Mouse (Mus musculus): ENCODE data around the gene A730061H03Rik. TPM values are rescaled to one million over a fixed set of nuclear protein-coding genes. Genes with fewer than 3 reads are reported as not detected.

The A730061H03Rik gene
- polyA plus RNA-seq, 1 experiment from 2014 or later: not detected

DNA sequence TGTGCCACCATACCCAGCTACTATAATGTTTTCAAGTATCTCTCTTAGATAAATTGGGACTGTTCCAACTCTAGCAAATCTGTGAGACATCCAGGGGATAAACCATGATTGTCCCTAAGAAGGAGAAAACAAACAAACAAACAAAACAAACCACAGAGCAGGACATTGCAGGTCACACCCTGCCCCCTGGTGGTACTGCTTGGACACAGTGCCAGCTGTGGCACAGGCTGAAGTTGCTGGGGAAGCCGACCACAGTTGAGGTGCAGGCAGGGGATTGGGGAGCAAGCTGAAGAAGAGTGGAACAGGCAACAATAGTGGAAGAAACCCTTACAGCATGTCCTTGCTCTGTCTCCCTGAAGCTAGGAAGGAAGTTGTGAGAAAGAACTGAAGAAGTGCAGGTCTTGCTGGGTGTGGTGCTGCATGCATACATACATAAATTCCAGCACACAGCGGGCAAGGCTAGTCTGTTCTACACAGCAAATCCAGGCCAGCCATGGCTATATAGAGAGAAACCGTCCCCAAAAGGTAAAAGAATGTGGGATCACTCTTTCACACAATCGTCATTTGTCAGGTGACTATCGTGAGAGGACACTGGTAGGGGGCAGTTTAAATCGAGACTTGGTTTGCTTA is 24.0 kb downstream of the A730061H03Rik start:
- H3K27me3 ChIP-seq: no peaks in the 10 kb centered on the region; the same call in 1 of the 2 replicates
- H3K9ac ChIP-seq: no peak overlapping the region
- no peak overlapping the region for H3K4me2 ChIP-seq
- WGBS: 59% methylated on average over 6 of the region's 6 CpGs
- H3K4me3 ChIP-seq: no peak overlapping the region
- H3K36me3 ChIP-seq (ENCODE audit: poor library complexity, severe bottlenecking): no peaks in the 10 kb centered on the region
- ATAC-seq: no peak
- H3K4me1 ChIP-seq: peaks cover 17% of the 10 kb centered on the region
- no peaks in the 10 kb centered on the region for H3K9me3 ChIP-seq (replicated peaks)
- no peak overlapping the region for H3K27ac ChIP-seq

DNA sequence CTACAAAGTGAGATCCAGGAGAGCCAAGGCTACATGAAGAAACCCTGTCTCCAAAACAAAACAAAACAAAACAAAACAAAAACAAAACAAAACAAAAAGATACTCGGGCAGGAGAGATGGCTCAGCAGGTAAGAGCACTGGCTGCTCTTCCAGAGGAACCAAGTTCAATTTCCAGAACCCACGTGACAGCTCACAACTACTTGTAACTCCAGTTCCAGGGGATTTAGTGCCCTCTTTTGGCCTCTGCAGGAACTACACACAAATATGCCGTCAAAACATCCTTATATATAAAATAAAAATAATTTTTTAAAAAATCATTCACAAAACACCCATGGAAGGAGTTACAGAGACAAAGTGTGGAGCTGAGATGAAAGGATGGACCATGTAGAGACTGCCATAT is 32.3 kb downstream of the A730061H03Rik start:
- no peak overlapping the region for H3K27ac ChIP-seq
- no peaks in the 10 kb centered on the region for H3K36me3 ChIP-seq (ENCODE audit: poor library complexity, severe bottlenecking)
- ATAC-seq: no peak
- no peak overlapping the region for H3K4me3 ChIP-seq
- no peak overlapping the region for H3K9ac ChIP-seq
- no peaks in the 10 kb centered on the region for H3K9me3 ChIP-seq (replicated peaks)
- H3K4me1 ChIP-seq: no peaks in the 10 kb centered on the region
- 19% methylated on average over 3 of the region's 3 CpGs for WGBS
- no peak overlapping the region for H3K4me2 ChIP-seq
- peaks cover 19% of the 10 kb centered on the region; the same call in 1 of the 2 replicates for H3K27me3 ChIP-seq

DNA sequence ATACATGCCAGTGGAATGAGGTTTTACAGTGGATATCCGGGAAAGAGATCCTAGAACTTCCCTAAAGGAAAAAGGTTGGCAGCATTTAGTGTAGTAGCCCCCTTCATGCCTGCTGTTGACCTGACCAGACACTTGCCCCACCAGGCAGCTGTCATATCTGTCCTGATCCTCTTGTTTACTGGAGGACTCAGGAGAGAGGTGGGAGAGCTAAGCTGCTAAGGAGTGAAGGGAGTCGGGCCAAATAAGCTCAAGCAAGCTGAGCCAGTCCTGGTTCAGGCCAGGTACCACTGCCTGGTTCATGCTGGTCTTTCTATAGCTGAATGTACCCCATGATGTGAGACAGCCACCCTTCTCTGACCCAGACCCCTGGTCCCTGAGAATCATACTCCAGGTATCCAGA is 33.5 kb downstream of the A730061H03Rik start:
- H3K36me3 ChIP-seq (ENCODE audit: poor library complexity, severe bottlenecking): no peaks in the 10 kb centered on the region
- H3K27me3 ChIP-seq: peaks cover 26% of the 10 kb centered on the region
- H3K9me3 ChIP-seq (replicated peaks): no peaks in the 10 kb centered on the region
- no peak overlapping the region for H3K9ac ChIP-seq
- H3K27ac ChIP-seq: no peak overlapping the region
- no peak for ATAC-seq
- H3K4me2 ChIP-seq: no peak overlapping the region
- WGBS: 76% methylated on average over 2 of the region's 2 CpGs
- no peak overlapping the region for H3K4me3 ChIP-seq
- no peaks in the 10 kb centered on the region for H3K4me1 ChIP-seq

DNA sequence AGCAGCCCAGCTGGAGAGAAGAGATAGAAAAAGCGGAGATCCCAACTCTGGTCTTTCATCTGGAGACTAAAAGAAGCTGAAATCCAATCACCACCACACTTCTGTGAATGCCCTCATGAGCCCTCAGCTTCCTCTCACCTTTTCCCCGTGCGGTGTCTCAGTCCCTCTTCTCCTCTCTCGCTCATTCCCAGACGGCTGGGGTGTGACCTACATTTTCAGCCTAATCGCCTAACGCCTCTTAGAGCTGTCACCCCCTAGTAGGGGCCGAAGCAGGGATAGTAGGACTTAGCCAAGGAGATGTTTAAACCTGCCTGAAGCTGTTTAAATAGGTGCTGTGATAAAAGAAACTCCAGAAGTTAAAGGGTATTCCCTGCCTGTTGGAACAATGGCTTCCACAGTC is 35.4 kb downstream of the A730061H03Rik start, which contains the start of gene Nrl:
Gene Nrl, minus strand, starts transcription at position 197 of the 400 bp plus-strand sequence.
- Histone ChIP-seq H3K36me3 (ENCODE audit: poor library complexity, severe bottlenecking) (no peaks in the 10 kb centered on the region), H3K27ac (no peak within 1 kb of the TSS), H3K4me2 (no peak within 1 kb of the TSS), H3K9me3 (replicated peaks) (no peaks in the 10 kb centered on the region), H3K9ac (no peak within 1 kb of the TSS), H3K27me3 (peaks cover 21% of the 10 kb centered on the region), H3K4me3 (no peak within 1 kb of the TSS), H3K4me1 (peaks cover 10% of the 10 kb centered on the region; the same call in 1 of the 2 replicates)
- WGBS: 44% methylated on average over 8 of the region's 8 CpGs
- no peak for ATAC-seq

DNA sequence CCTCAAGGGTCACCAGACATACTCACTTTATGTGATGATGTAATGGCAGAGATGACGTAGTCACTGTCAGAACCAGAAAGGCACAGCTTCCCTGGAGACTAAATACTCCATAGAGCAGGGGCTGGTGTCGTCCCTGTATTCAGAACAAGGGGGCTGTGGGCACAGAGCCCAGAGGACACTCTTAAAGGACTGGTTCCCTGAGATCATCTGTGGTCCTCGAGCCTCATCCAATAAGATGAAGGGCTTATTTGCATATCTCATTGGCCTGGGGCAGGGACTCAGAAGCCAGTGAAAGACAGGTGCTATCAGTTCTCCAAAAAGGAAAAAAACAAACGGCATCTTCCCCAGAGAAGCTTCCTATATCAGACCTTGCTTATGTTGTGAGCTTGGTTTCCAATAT is 36.1 kb downstream of the A730061H03Rik start:
- Histone ChIP-seq H3K27me3 (peaks cover 17% of the 10 kb centered on the region), H3K36me3 (ENCODE audit: poor library complexity, severe bottlenecking) (no peaks in the 10 kb centered on the region), H3K9me3 (replicated peaks) (no peaks in the 10 kb centered on the region), H3K4me3 (no peak overlapping the region), H3K27ac (no peak overlapping the region), H3K9ac (no peak overlapping the region), H3K4me2 (no peak overlapping the region), H3K4me1 (peaks cover 10% of the 10 kb centered on the region; the same call in 1 of the 2 replicates)
- no peak for ATAC-seq
- WGBS: 64% methylated on average over 4 of the region's 4 CpGs

DNA sequence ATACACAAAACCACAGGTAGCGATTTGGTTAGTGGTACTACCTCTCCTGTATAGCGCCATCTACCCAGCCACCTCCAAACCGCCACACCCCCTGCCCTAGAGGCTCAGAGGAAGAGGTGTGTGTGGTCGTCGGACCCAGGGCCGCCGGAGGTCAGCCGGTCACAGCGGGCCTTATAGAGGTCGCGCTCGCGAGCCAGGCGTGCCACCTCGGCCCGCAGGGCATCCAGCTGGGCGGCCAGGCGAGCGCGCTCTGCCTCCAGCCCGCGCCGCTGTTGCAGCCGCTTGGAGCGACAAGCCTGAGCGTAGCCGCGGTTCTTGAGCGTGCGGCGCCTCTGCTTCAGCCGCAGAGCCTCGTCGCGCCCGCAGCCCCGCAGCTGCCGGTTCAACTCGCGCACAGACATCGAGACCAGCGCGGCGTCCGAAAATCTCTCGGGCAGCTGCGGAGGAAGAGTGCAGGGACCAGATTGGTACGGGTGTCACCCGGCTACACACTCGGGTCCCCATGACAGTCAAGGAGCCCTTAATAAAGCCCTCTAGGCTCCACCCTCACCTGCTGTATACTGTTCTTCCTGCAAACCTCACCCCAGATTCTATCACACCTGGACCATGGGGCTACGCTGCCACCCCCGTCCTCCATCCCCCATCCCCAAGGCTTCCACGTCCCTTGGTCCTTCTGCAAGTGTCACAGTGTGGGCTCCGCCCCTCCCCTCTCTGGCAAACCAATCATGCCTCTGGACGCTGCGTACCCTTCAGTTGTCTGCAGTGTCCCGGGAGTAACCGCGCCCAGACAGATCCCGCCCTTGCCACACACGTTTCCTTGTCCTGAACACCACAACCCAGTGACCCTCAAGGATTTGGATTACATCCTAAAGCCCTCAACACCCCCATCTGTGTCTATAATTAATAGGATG is 39.5 kb downstream of the A730061H03Rik start:
- no peaks in the 10 kb centered on the region for H3K9me3 ChIP-seq (replicated peaks)
- no peaks in the 10 kb centered on the region for H3K36me3 ChIP-seq (ENCODE audit: poor library complexity, severe bottlenecking)
- H3K27ac ChIP-seq: peak overlapping the region; percentile 57; the same call in 1 of the 2 replicates
- peak; percentile 80 for ATAC-seq
- under 1% methylated on average over 61 of the region's 61 CpGs for WGBS
- peaks cover 15% of the 10 kb centered on the region for H3K27me3 ChIP-seq
- H3K4me2 ChIP-seq: peak overlapping the region; percentile 91
- H3K9ac ChIP-seq: peak overlapping the region; percentile 66
- H3K4me3 ChIP-seq: peak overlapping the region; percentile 53
- peaks cover 10% of the 10 kb centered on the region; the same call in 1 of the 2 replicates for H3K4me1 ChIP-seq

DNA sequence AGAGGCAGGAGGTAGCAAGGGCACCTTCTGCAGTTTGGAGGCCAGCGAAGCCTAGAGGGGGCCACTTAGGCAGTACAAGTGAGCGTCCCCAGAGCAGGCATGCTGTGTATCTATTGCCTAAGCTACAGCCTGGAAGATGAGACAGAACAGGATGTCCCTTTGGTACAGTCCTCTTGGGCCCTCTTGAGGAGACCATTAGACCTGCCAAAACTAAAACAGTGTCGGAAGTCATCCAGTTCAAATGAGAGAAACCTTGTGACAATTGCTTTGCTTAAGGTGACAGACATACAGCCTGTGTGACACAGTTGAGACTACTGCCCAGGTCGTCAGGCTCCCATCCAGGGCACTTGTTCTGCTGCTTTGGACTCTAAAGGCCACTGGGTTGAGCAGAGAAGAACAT is 40.6 kb downstream of the A730061H03Rik start:
- Histone ChIP-seq H3K27ac (no peak overlapping the region), H3K36me3 (ENCODE audit: poor library complexity, severe bottlenecking) (no peaks in the 10 kb centered on the region), H3K9me3 (replicated peaks) (no peaks in the 10 kb centered on the region), H3K4me1 (peaks cover 10% of the 10 kb centered on the region; the same call in 1 of the 2 replicates), H3K4me3 (no peak overlapping the region), H3K27me3 (peaks cover 15% of the 10 kb centered on the region), H3K4me2 (no peak overlapping the region), H3K9ac (no peak overlapping the region)
- no peak for ATAC-seq
- 62% methylated on average over 4 of the region's 4 CpGs for WGBS

DNA sequence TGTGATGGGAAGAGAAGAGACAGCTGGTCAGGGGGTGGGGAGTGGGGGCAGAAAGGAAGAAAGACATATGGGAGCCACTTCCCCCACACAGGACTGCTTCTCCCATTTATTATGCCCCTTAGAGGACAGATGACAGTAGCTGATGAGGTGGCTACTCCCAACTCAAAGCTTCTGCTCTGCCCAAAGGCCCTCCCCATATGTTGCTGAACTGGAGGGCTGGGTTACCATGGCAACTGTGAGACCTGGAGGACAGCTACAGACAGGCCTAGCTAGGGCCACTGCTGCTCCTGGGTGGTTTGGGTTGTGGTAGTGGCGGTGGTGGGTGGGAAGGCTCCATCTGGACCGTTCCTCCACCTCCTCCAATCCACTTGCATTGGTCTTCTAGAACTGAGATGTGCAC is 41.3 kb downstream of the A730061H03Rik start:
- Histone ChIP-seq H3K27me3 (peaks cover 15% of the 10 kb centered on the region), H3K4me1 (peaks cover 10% of the 10 kb centered on the region; the same call in 1 of the 2 replicates), H3K4me3 (no peak overlapping the region), H3K4me2 (no peak overlapping the region), H3K27ac (no peak overlapping the region), H3K9ac (no peak overlapping the region), H3K9me3 (replicated peaks) (no peaks in the 10 kb centered on the region), H3K36me3 (ENCODE audit: poor library complexity, severe bottlenecking) (no peaks in the 10 kb centered on the region)
- 42% methylated on average over 2 of the region's 2 CpGs for WGBS
- ATAC-seq: peak; percentile 57

DNA sequence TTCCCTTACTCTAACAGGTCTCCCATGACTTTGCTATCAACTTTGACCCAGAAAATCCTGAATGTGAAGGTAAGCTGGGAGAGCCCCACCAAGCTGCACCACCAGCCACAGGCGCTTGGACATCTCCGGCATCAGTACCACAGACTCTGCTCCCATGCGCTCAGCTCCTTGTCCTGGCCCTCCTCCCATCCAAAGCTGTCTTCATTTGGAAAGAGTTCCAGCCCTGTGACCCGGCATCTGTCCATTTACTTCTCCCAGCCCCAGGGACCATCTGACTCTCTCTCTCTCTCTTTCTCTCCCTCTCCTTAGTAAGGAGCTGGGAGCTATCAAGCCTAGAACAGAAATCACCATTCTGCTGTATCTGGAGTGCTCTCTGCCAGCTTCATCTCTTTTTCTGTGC is 44.4 kb downstream of the A730061H03Rik start:
- Histone ChIP-seq H3K27ac (no peak overlapping the region), H3K9me3 (replicated peaks) (no peaks in the 10 kb centered on the region), H3K36me3 (ENCODE audit: poor library complexity, severe bottlenecking) (no peaks in the 10 kb centered on the region), H3K27me3 (peaks cover 3% of the 10 kb centered on the region; the same call in 1 of the 2 replicates), H3K4me2 (no peak overlapping the region), H3K9ac (no peak overlapping the region), H3K4me1 (peaks cover 11% of the 10 kb centered on the region), H3K4me3 (no peak overlapping the region)
- 90% methylated on average over 4 of the region's 4 CpGs for whole genome bisulfite sequencing
- no peak for ATAC-seq

DNA sequence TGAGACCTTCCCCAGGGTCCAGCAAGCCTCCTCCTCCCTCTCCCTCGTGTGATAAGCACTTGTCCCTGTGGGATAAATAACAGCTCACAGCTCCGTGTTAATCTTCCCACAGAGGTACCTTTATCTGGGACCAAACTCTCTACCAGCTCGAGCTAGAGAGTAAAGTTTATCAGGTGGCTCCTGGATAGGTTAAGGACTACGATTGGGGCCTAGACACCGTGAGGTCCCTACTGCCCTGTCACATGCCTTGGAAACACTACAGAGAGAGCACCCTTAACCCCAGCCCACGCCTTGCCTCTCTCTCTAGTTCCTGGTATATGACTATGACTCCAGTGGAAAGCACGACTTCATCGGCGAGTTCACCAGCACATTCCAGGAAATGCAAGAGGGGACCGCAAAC is 46.3 kb downstream of the A730061H03Rik start:
- 74% methylated on average over 10 of the region's 10 CpGs for WGBS
- H3K4me1 ChIP-seq: peaks cover 6% of the 10 kb centered on the region
- no peak overlapping the region for H3K4me2 ChIP-seq
- H3K9ac ChIP-seq: no peak overlapping the region
- H3K4me3 ChIP-seq: no peak overlapping the region
- H3K36me3 ChIP-seq (ENCODE audit: poor library complexity, severe bottlenecking): no peaks in the 10 kb centered on the region
- H3K9me3 ChIP-seq (replicated peaks): no peaks in the 10 kb centered on the region
- no peak overlapping the region for H3K27ac ChIP-seq
- peaks cover 3% of the 10 kb centered on the region; the same call in 1 of the 2 replicates for H3K27me3 ChIP-seq
- no peak for ATAC-seq

DNA sequence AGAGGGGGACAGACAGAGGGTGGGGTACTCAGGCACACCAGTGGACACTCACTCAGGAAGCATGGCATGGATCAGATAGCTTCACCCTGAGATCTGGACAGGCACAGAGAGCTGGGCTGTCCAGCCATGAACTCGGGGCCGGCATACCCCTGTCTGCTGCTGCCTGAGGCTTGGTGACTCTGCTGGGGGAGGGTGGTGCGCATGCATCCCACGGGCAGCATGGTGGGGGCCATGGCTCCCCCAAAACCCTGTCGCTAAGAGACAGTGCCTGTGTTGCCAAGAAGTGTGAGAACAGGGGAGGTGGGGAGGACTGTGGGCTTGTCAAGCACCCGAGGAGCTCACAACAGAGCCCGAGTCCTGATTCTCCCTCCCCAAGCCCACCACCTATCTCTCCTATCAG is 49.2 kb downstream of the A730061H03Rik start:
- 60% methylated on average over 7 of the region's 7 CpGs for WGBS
- Histone ChIP-seq H3K27me3 (peaks cover 3% of the 10 kb centered on the region; the same call in 1 of the 2 replicates), H3K9ac (no peak overlapping the region), H3K9me3 (replicated peaks) (no peaks in the 10 kb centered on the region), H3K27ac (no peak overlapping the region), H3K4me2 (no peak overlapping the region), H3K36me3 (ENCODE audit: poor library complexity, severe bottlenecking) (peaks cover 13% of the 10 kb centered on the region; the same call in 1 of the 2 replicates), H3K4me3 (no peak overlapping the region), H3K4me1 (peaks cover 6% of the 10 kb centered on the region)
- ATAC-seq: 0 out of 2 replicates have a peak, but pooled peaks have one; percentile 31
